Mouse (Mus musculus): ENCODE measurements around the gene Ppp2r1b. TPM values are rescaled to one million over a fixed set of nuclear protein-coding genes. Genes with fewer than 3 reads are reported as not detected.

The Ppp2r1b gene
- total and polyA plus RNA-seq, 3 experiments, result 39.6 to 66.6 (median 42.1) TPM

- peaks cover 0 to 5% of the 10 kb centered on the region in 2 experiments; a peak in 1 of 4 replicates for H3K4me1 ChIP-seq (ENCODE audit: control insufficient read depth in 1 of 2, insufficient read depth in 2 of 2)
- no peak overlapping the region for H3K27ac ChIP-seq (ENCODE audit: insufficient read depth, low read depth)
- no peaks in the 10 kb centered on the region for H3K27me3 ChIP-seq (replicated peaks)
- DNase-seq (ENCODE audit: extremely low read depth), result no peak
- dilution Hi-C loops (cut with MboI; ENCODE audit: extremely low pct_ligation_motif_present, extremely low pct_unique_long_range_greater_than_20kb, low sequenced_read_pairs) (no loop called here), in situ Hi-C loops (cut with MboI; ENCODE audit: low pct_ligation_motif_present, low pct_unique_long_range_greater_than_20kb, low sequenced_read_pairs) (no loop called here)
- no peak for TF ChIP-seq POLR2A (IDR thresholded peaks at IDR 0.05; ENCODE audit: low read depth, low read length)
- no peak for TF ChIP-seq MEF2A (IDR thresholded peaks at IDR 0.05; ENCODE audit: borderline replicate concordance, low read depth, low read length)
- TF ChIP-seq RAD21 (IDR thresholded peaks at IDR 0.05; ENCODE audit: low read depth, low read length), result no peak
- no peak for TF ChIP-seq ZNF384 (IDR thresholded peaks at IDR 0.05; ENCODE audit: low read depth, low read length)
- no peak for TF ChIP-seq SIN3A (IDR thresholded peaks at IDR 0.05; ENCODE audit: low read length)
- no peak for TF ChIP-seq ZKSCAN1 (IDR thresholded peaks at IDR 0.05; ENCODE audit: borderline replicate concordance, low read depth, low read length)
- TF ChIP-seq CTCF (conservative IDR thresholded peaks at IDR 0.05 in 1 of 2, IDR thresholded peaks at IDR 0.05 in 1 of 2; ENCODE audit: low read depth in 2 of 2, low read length in 2 of 2), result no peak
- TF ChIP-seq TCF12 (IDR thresholded peaks at IDR 0.05; ENCODE audit: low read depth, low read length), result no peak
- TF ChIP-seq PAX5 (IDR thresholded peaks at IDR 0.05; ENCODE audit: low read length), result no peak
- no peak overlapping the region for H3K9ac ChIP-seq (ENCODE audit: insufficient read depth, low read depth)
- H3K9me3 ChIP-seq (replicated peaks; ENCODE audit: low read length), result no peaks in the 10 kb centered on the region
- no peak overlapping the region for H3K4me3 ChIP-seq (replicated peaks in 1 of 3; ENCODE audit: low read depth in 2 of 3, low read length in 2 of 3, poor library complexity in 1 of 3)
- H3K36me3 ChIP-seq (replicated peaks in 1 of 2; ENCODE audit: control insufficient read depth in 1 of 2, insufficient read depth in 1 of 2, low read length in 1 of 2), result peaks cover 3 to 19% of the 10 kb centered on the region in 2 experiments
- no peaks in the 10 kb centered on the region for H3K79me2 ChIP-seq (replicated peaks; ENCODE audit: control insufficient read depth, extremely low read depth, insufficient read depth, poor library complexity, severe bottlenecking)
- H3K4me2 ChIP-seq (ENCODE audit: insufficient read depth, low read depth, poor library complexity, severe bottlenecking), result no peak overlapping the region
Measured at GRCm38 (mm10) chr9:50919554-50919953, 74.5 kb downstream of the Ppp2r1b start.

GRCm38 (mm10) chr9:50920933-50921895, 76.1 kb downstream of the Ppp2r1b start:
- Histone ChIP-seq H3K9ac (ENCODE audit: insufficient read depth, low read depth) (no peak overlapping the region), H3K79me2 (replicated peaks; ENCODE audit: control insufficient read depth, extremely low read depth, insufficient read depth, poor library complexity, severe bottlenecking) (no peaks in the 10 kb centered on the region), H3K9me3 (replicated peaks; ENCODE audit: low read length) (no peaks in the 10 kb centered on the region), H3K27ac (ENCODE audit: insufficient read depth, low read depth) (no peak overlapping the region), H3K36me3 (replicated peaks in 1 of 2; ENCODE audit: control insufficient read depth in 1 of 2, insufficient read depth in 1 of 2, low read length in 1 of 2) (peaks cover 0 to 10% of the 10 kb centered on the region in 2 experiments), H3K27me3 (replicated peaks) (no peaks in the 10 kb centered on the region), H3K4me3 (replicated peaks in 1 of 3; ENCODE audit: low read depth in 2 of 3, low read length in 2 of 3, poor library complexity in 1 of 3) (no peak overlapping the region), H3K4me1 (ENCODE audit: control insufficient read depth in 1 of 2, insufficient read depth in 2 of 2) (peaks cover 0 to 5% of the 10 kb centered on the region in 2 experiments; a peak in 1 of 4 replicates), H3K4me2 (ENCODE audit: insufficient read depth, low read depth, poor library complexity, severe bottlenecking) (no peak overlapping the region)
- in situ Hi-C loops (cut with MboI; ENCODE audit: low pct_ligation_motif_present, low pct_unique_long_range_greater_than_20kb, low sequenced_read_pairs) (no loop called here), dilution Hi-C loops (cut with MboI; ENCODE audit: extremely low pct_ligation_motif_present, extremely low pct_unique_long_range_greater_than_20kb, low sequenced_read_pairs) (no loop called here)
- no peak for DNase-seq (ENCODE audit: extremely low read depth)
- TF ChIP-seq SMC3 (IDR thresholded peaks at IDR 0.05; ENCODE audit: low read depth, low read length), result no peak
- TF ChIP-seq BHLHE40 (IDR thresholded peaks at IDR 0.05; ENCODE audit: low read depth, low read length), result no peak
- no peak for TF ChIP-seq ZC3H11A (IDR thresholded peaks at IDR 0.05; ENCODE audit: low read depth, low read length)
- no peak for TF ChIP-seq MAX (IDR thresholded peaks at IDR 0.05; ENCODE audit: low read length)
- no peak for TF ChIP-seq PAX5 (IDR thresholded peaks at IDR 0.05; ENCODE audit: low read length)
- TF ChIP-seq MEF2A (IDR thresholded peaks at IDR 0.05; ENCODE audit: borderline replicate concordance, low read depth, low read length), result no peak
